Mouse (Mus musculus): Measurements from ENCODE around the gene Zfp367. TPM values are rescaled to one million over a fixed set of nuclear protein-coding genes. Genes with fewer than 3 reads are reported as not detected.

Gene Zfp367
- polyA plus RNA-seq, 1 experiment from 2014 or later, result 29.8 TPM

DNA sequence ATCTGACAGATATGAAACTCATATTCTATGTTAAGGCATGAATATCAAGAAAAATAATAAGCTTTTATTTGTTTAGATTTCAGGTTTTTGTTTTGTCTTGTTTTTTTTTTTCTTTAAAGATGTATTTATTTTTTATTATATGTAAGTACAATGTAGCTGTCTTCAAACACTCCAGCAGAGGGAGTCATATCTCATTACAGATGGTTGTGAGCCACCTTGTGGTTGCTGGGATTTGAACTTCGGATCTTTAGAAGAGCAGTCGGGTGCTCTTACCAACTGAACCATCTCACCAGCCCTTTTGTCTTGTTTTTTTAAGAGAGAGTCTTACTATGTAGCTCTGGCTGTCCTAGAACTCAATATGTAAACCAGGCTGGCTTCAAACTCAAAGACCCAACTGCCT, 35.6 kb downstream of the Zfp367 start:
- H3K27me3 ChIP-seq (ENCODE audit: control insufficient read depth, insufficient read depth, low read length), result no peaks in the 10 kb centered on the region
- no peak overlapping the region for H3K9ac ChIP-seq (ENCODE audit: low read length)
- 68% methylated on average over 2 of the region's 2 CpGs for WGBS
- ATAC-seq (replicated peaks; ENCODE audit: low FRiP score), result no peak
- no peaks in the 10 kb centered on the region for H3K36me3 ChIP-seq (ENCODE audit: control insufficient read depth, insufficient read depth, low read length)
- H3K4me1 ChIP-seq (replicated peaks; ENCODE audit: control insufficient read depth, insufficient read depth, low read length), result no peaks in the 10 kb centered on the region
- no peak overlapping the region for H3K27ac ChIP-seq (ENCODE audit: low read depth, low read length)
- no peak overlapping the region for H3K4me2 ChIP-seq (ENCODE audit: low read depth, low read length, severe bottlenecking)
- H3K4me3 ChIP-seq (ENCODE audit: low read depth, low read length), result no peak overlapping the region
- DNase-seq (ENCODE audit: low spot score), result no peak
- no peaks in the 10 kb centered on the region for H3K9me3 ChIP-seq (ENCODE audit: control insufficient read depth, low read length)

GRCm38 (mm10) chr13:64110421-64110820, 42.6 kb downstream of the Zfp367 start:
- ATAC-seq (replicated peaks; ENCODE audit: low FRiP score), result no peak
- Histone ChIP-seq H3K27ac (ENCODE audit: low read depth, low read length) (no peak overlapping the region), H3K4me1 (replicated peaks; ENCODE audit: control insufficient read depth, insufficient read depth, low read length) (0 out of 2 replicates have a peak, but pooled peaks cover 4% of the 10 kb centered on the region), H3K4me3 (ENCODE audit: low read depth, low read length) (no peak overlapping the region), H3K4me2 (ENCODE audit: low read depth, low read length, severe bottlenecking) (no peak overlapping the region), H3K27me3 (ENCODE audit: control insufficient read depth, insufficient read depth, low read length) (no peaks in the 10 kb centered on the region; the same call in 1 of the 2 replicates), H3K36me3 (ENCODE audit: control insufficient read depth, insufficient read depth, low read length) (no peaks in the 10 kb centered on the region), H3K9me3 (ENCODE audit: control insufficient read depth, low read length) (no peaks in the 10 kb centered on the region), H3K9ac (ENCODE audit: low read length) (no peak overlapping the region)
- DNase-seq (ENCODE audit: low spot score), result no peak
- WGBS, result 93% methylated on average over 1 of the region's 1 CpGs

- Histone ChIP-seq H3K27ac (ENCODE audit: low read depth, low read length) (no peak overlapping the region), H3K9ac (ENCODE audit: low read length) (no peak overlapping the region), H3K27me3 (ENCODE audit: control insufficient read depth, insufficient read depth, low read length) (no peaks in the 10 kb centered on the region; the same call in 1 of the 2 replicates), H3K9me3 (ENCODE audit: control insufficient read depth, low read length) (no peaks in the 10 kb centered on the region), H3K4me3 (ENCODE audit: low read depth, low read length) (no peak overlapping the region), H3K4me1 (replicated peaks; ENCODE audit: control insufficient read depth, insufficient read depth, low read length) (0 out of 2 replicates have a peak, but pooled peaks cover 4% of the 10 kb centered on the region), H3K4me2 (ENCODE audit: low read depth, low read length, severe bottlenecking) (no peak overlapping the region), H3K36me3 (ENCODE audit: control insufficient read depth, insufficient read depth, low read length) (no peaks in the 10 kb centered on the region)
- ATAC-seq (replicated peaks; ENCODE audit: low FRiP score), result no peak
- WGBS, result 28% methylated on average over 5 of the region's 5 CpGs
- no peak for DNase-seq (ENCODE audit: low spot score)
Observed at GRCm38 (mm10) chr13:64108381-64108850, 44.6 kb downstream of the Zfp367 start.

DNA sequence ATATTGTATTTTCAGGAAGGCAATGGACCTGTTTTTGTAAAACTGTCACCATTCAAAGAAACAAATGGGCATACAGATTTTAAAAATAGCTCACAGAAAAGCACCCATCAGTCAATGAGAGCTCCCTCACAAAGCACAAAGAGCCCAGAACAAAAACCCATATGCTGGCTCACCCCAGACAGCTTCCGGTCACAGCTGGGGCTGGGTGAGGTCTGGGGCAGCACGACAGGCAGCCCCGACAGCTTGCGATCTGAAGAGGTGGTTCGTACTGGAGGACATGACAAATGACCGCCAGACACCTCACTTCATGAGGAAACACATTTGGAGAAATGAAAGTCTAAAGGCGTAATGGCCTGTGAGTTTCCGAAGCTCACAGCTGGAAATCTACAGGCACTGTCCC, 45.5 kb downstream of the Zfp367 start:
- no peak overlapping the region for H3K4me3 ChIP-seq (ENCODE audit: low read depth, low read length)
- H3K9ac ChIP-seq (ENCODE audit: low read length), result peak overlapping the region; percentile 33; the same call in 1 of the 2 replicates
- H3K4me1 ChIP-seq (replicated peaks; ENCODE audit: control insufficient read depth, insufficient read depth, low read length), result 0 out of 2 replicates have a peak, but pooled peaks cover 4% of the 10 kb centered on the region
- H3K27me3 ChIP-seq (ENCODE audit: control insufficient read depth, insufficient read depth, low read length), result no peaks in the 10 kb centered on the region; the same call in 1 of the 2 replicates
- DNase-seq (ENCODE audit: low spot score) (peak; percentile 54), ATAC-seq (replicated peaks; ENCODE audit: low FRiP score) (peak; percentile 63)
- no peaks in the 10 kb centered on the region for H3K36me3 ChIP-seq (ENCODE audit: control insufficient read depth, insufficient read depth, low read length)
- H3K4me2 ChIP-seq (ENCODE audit: low read depth, low read length, severe bottlenecking), result no peak overlapping the region
- H3K27ac ChIP-seq (ENCODE audit: low read depth, low read length), result no peak overlapping the region
- H3K9me3 ChIP-seq (ENCODE audit: control insufficient read depth, low read length), result no peaks in the 10 kb centered on the region
- WGBS, result 30% methylated on average over 8 of the region's 8 CpGs

- WGBS, result 50% methylated on average over 3 of the region's 3 CpGs
- Histone ChIP-seq H3K4me1 (replicated peaks; ENCODE audit: control insufficient read depth, insufficient read depth, low read length) (0 out of 2 replicates have a peak, but pooled peaks cover 4% of the 10 kb centered on the region), H3K9ac (ENCODE audit: low read length) (no peak overlapping the region), H3K27ac (ENCODE audit: low read depth, low read length) (no peak overlapping the region), H3K4me2 (ENCODE audit: low read depth, low read length, severe bottlenecking) (no peak overlapping the region), H3K36me3 (ENCODE audit: control insufficient read depth, insufficient read depth, low read length) (no peaks in the 10 kb centered on the region), H3K27me3 (ENCODE audit: control insufficient read depth, insufficient read depth, low read length) (no peaks in the 10 kb centered on the region; the same call in 1 of the 2 replicates), H3K4me3 (ENCODE audit: low read depth, low read length) (no peak overlapping the region), H3K9me3 (ENCODE audit: control insufficient read depth, low read length) (no peaks in the 10 kb centered on the region)
- no peak for ATAC-seq (replicated peaks; ENCODE audit: low FRiP score)
- no peak for DNase-seq (ENCODE audit: low spot score)
Observed at GRCm38 (mm10) chr13:64107105-64107504, 45.9 kb downstream of the Zfp367 start.

GRCm38 (mm10) chr13:64105690-64106089, 47.3 kb downstream of the Zfp367 start:
- no peak overlapping the region for H3K27ac ChIP-seq (ENCODE audit: low read depth, low read length)
- no peak overlapping the region for H3K4me3 ChIP-seq (ENCODE audit: low read depth, low read length)
- H3K4me2 ChIP-seq (ENCODE audit: low read depth, low read length, severe bottlenecking), result no peak overlapping the region
- 95% methylated on average over 3 of the region's 3 CpGs for WGBS
- H3K9ac ChIP-seq (ENCODE audit: low read length), result no peak overlapping the region
- H3K4me1 ChIP-seq (replicated peaks; ENCODE audit: control insufficient read depth, insufficient read depth, low read length), result 0 out of 2 replicates have a peak, but pooled peaks cover 4% of the 10 kb centered on the region
- H3K36me3 ChIP-seq (ENCODE audit: control insufficient read depth, insufficient read depth, low read length), result no peaks in the 10 kb centered on the region
- ATAC-seq (replicated peaks; ENCODE audit: low FRiP score) (no peak), DNase-seq (ENCODE audit: low spot score) (no peak)
- no peaks in the 10 kb centered on the region for H3K9me3 ChIP-seq (ENCODE audit: control insufficient read depth, low read length)
- no peaks in the 10 kb centered on the region; the same call in 1 of the 2 replicates for H3K27me3 ChIP-seq (ENCODE audit: control insufficient read depth, insufficient read depth, low read length)

GRCm38 (mm10) chr13:64100186-64100585, 52.8 kb downstream of the Zfp367 start:
- 64% methylated on average over 3 of the region's 3 CpGs for WGBS
- 0 out of 2 replicates have a peak, but pooled peaks have one; percentile 44 for ATAC-seq (replicated peaks; ENCODE audit: low FRiP score)
- no peaks in the 10 kb centered on the region for H3K4me1 ChIP-seq (replicated peaks; ENCODE audit: control insufficient read depth, insufficient read depth, low read length)
- no peak overlapping the region for H3K27ac ChIP-seq (ENCODE audit: low read depth, low read length)
- no peak overlapping the region for H3K9ac ChIP-seq (ENCODE audit: low read length)
- H3K27me3 ChIP-seq (ENCODE audit: control insufficient read depth, insufficient read depth, low read length), result no peaks in the 10 kb centered on the region
- H3K4me3 ChIP-seq (ENCODE audit: low read depth, low read length), result no peak overlapping the region
- no peaks in the 10 kb centered on the region for H3K36me3 ChIP-seq (ENCODE audit: control insufficient read depth, insufficient read depth, low read length)
- H3K4me2 ChIP-seq (ENCODE audit: low read depth, low read length, severe bottlenecking), result no peak overlapping the region
- DNase-seq (ENCODE audit: low spot score), result no peak
- H3K9me3 ChIP-seq (ENCODE audit: control insufficient read depth, low read length), result no peaks in the 10 kb centered on the region

DNA sequence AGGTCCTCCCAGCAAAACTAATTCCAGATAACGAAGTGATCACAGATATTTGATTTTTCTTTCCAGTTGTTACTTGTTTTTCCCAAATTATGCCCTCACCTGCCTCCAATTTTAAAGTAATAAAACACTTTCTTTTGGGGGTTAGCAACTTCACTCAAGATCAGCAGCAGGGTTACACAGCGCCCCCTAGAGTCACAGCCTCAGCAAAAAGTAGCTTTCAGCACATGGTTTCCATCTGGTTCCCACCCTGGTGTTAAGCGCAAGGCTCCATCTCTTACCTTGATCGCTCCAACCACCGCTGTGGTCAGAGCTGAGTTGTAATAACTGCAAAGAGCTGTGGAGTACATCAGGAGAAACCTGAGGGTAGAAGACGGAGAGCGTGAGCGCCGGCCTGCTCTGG, 54.0 kb downstream of the Zfp367 start:
- no peak overlapping the region for H3K27ac ChIP-seq (ENCODE audit: low read depth, low read length)
- no peak for DNase-seq (ENCODE audit: low spot score)

DNA sequence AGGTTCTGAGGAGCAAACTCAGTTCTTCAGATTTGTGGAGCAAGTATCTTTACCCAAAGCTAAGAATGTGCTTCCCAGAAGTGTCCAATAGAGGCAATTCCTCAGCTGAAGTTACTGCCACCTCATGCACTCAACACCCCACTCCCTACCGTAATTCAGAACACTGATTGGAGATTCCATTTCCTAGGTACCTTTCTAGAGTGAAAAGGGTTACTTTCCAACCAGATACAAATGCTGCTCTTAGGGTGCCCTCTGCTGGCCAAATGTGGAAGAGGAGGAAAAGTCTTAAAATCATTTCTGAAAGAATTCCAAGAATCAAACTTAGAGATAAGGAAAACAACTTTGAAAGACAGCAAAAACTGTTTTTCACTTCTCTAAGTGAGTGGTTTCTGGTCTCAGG, 59.7 kb downstream of the Zfp367 start:
- H3K27me3 ChIP-seq (ENCODE audit: control insufficient read depth, insufficient read depth, low read length), result no peaks in the 10 kb centered on the region
- no peak overlapping the region for H3K27ac ChIP-seq (ENCODE audit: low read depth, low read length)
- 3% methylated on average over 1 of the region's 1 CpGs for WGBS
- H3K4me1 ChIP-seq (replicated peaks; ENCODE audit: control insufficient read depth, insufficient read depth, low read length), result no peaks in the 10 kb centered on the region
- H3K36me3 ChIP-seq (ENCODE audit: control insufficient read depth, insufficient read depth, low read length), result no peaks in the 10 kb centered on the region
- H3K9ac ChIP-seq (ENCODE audit: low read length), result no peak overlapping the region
- H3K4me3 ChIP-seq (ENCODE audit: low read depth, low read length), result no peak overlapping the region
- DNase-seq (ENCODE audit: low spot score), result peak; percentile 79
- no peak for ATAC-seq (replicated peaks; ENCODE audit: low FRiP score)
- no peak overlapping the region for H3K4me2 ChIP-seq (ENCODE audit: low read depth, low read length, severe bottlenecking)
- H3K9me3 ChIP-seq (ENCODE audit: control insufficient read depth, low read length), result no peaks in the 10 kb centered on the region

More for the DNA sequence above, 54.0 kb downstream of the Zfp367 start:
- H3K36me3 ChIP-seq (ENCODE audit: control insufficient read depth, insufficient read depth, low read length), result no peaks in the 10 kb centered on the region
- no peak overlapping the region for H3K4me2 ChIP-seq (ENCODE audit: low read depth, low read length, severe bottlenecking)
- no peak overlapping the region for H3K9ac ChIP-seq (ENCODE audit: low read length)
- no peaks in the 10 kb centered on the region for H3K9me3 ChIP-seq (ENCODE audit: control insufficient read depth, low read length)
- no peaks in the 10 kb centered on the region for H3K27me3 ChIP-seq (ENCODE audit: control insufficient read depth, insufficient read depth, low read length)
- WGBS, result 73% methylated on average over 9 of the region's 9 CpGs
- H3K4me1 ChIP-seq (replicated peaks; ENCODE audit: control insufficient read depth, insufficient read depth, low read length), result no peaks in the 10 kb centered on the region
- ATAC-seq (replicated peaks; ENCODE audit: low FRiP score), result no peak
- H3K4me3 ChIP-seq (ENCODE audit: low read depth, low read length), result no peak overlapping the region
